Mouse (Mus musculus) olfactory bulb, adult 2 months (tissue): Measurements from ENCODE around the gene Art3.

Source experiments
- CTCF ChIP-seq: fragments of 200-500 bp; IDR thresholded peaks from 2 replicates; pipeline ENCODE4 v1.5.1; 2012; ENCODE audit warnings: low read depth, mild to moderate bottlenecking, low read length, moderate library complexity; ENCODE audit not compliant: insufficient read depth
- POLR2A ChIP-seq: fragments of 200-500 bp; IDR thresholded peaks from 2 replicates; pipeline ENCODE4 v1.6.1; 2012; ENCODE audit warnings: mild to moderate bottlenecking, low read depth, low read length, moderate library complexity; ENCODE audit not compliant: insufficient read depth

- TF ChIP-seq POLR2A (no peak), CTCF (no peak)
Observed at GRCm38 (mm10) chr5:92386102-92386501, 54.5 kb downstream of the Art3 start.
